Mouse (Mus musculus) spleen, postnatal 0 days (tissue): ENCODE data around the gene Gm21970. TPM values are rescaled to one million over a fixed set of nuclear protein-coding genes. Genes with fewer than 3 reads are reported as not detected.

Experiments
- polyA plus RNA-seq: library from polyadenylated mRNA; unstranded; fragments of >200 nt; fragmentation: Nextera tagmentation; extraction: Ambion mirVana; gene quantifications from 2 replicates; pipeline ENCODE4 v1.2.1, GENCODE M21; 2015

Gm21970 gene
- polyA plus RNA-seq = not detected in 2 replicates

DNA sequence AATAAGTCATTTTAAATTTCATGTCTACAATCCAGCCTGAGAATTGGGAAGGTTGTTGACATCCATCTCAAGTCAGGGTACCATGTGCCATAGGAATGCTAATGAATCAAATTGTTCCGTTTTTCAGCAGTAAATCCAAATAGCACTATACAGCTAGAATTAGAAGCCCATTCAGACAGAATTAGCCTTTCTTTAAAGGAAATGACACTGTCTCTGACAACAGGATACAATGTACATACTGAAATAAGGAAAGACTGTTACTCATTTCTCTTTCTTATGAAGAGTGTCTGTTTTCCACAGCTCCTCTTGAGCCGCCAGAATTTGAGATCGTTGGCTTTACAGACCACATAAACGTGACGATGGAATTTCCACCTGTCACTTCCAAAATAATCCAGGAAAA lies at the start of gene Gm21970:
Gm21970 (plus strand) TSS at position 301 of the 400 bp plus-strand sequence.

DNA sequence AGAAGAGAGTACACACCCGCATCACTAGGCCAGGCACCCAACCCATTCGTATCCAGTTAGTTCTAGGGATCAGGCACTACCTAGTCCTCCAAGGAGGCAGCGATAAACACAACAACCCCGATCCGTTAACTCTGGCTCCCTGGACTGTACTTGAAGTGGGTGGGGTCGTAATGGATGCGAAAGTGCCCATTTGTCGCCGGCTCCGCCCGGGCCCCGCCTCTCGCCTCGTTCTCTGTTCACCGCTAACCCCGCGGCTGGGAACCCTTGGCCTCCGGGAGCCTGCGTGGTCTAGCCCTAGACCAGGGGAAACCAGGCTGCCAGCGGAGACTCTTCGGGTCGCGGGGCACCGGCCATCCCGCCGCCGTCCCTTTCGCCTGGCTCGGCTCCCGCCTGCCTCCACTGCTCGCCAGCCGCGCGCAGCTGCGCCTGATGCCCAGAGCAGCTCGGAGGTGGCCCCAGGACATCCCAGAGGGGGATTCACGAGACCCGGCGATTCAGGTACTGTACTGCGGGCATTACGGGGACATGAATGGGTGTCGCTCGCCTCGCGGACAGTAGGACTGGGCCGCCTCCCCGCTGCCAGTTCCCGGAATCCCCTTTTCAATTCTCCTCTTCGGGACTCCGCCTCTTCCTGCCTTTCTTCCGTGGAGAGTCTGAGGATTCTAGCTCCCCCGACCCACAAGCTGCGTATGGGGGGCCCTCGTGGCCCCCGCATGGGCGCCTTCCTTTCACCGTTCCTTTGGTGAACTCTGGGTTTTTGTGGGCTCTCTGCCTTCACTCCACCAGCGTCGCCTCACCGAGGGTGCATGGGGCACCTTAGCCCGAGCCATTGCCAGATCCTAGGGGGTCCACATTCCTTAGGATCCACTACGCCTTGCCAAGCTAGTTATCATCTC lies 18.7 kb upstream of the Gm21970 start, which contains the start of gene Ifnar2:
Ifnar2 (plus strand) TSS at position 207 of the 896 bp plus-strand sequence.

DNA sequence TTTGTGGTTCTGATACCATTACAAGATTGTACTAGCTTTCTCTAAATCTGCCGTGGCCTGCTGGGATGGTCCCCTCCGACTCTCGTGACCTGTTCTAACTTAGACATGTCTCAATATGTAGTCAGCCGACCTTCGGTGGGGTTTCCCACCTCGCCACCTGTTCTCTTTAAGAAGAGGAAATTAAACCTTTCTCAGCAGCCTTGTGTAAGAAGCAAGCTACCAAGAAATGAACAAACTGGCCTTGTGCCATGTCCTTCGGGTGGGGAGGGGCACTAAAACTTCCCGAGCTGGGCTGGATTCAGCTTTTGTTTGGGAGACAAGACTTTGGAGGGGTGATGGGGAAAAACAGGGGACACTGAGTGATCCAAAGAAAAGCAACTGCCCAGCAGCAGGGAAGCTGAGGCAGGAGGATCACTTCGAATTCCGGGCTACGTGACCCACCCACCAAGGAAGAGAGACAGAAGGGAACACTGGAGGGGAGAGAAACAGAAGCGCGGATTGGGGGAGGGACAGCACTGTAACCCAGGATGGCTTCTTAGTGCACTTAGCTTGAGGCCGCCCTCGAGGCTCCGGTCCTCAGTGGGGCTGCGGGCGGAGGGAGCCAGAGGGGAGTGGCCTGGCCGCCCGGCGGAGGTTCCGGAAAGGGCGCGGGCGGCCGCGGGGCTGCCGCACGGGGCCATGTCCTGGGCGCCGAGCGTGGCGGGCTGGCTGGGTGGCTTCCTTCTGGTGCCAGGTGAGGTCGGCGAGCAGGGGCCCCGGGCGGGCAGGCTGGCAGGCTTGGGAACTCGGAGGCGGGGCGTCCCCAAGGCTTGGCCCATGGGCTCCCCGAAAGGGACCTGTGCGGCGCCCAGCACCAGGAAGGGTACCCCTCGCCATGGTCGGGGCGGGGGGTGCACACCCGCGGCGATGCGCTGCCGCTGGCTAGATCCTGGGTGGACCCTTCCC lies 14.4 kb downstream of the Gm21970 start, which contains the start of gene Il10rb:
Il10rb (plus strand) TSS at position 525 of the 945 bp plus-strand sequence.

Other genes with a start within 250 kb of the Gm21970 start
- not detected in 2 replicates for gene Olig2, start 166.3 kb upstream of the Gm21970 start, polyA plus RNA-seq
- 0.06 TPM in 1 of 2 replicates, not detected in the other for gene Olig1, start 121.9 kb upstream of the Gm21970 start, polyA plus RNA-seq
- gene Ifnar2, start 18.9 kb upstream of the Gm21970 start, polyA plus RNA-seq = 75.0 and 87.8 TPM in 2 replicates
- gene Il10rb, start 14.4 kb downstream of the Gm21970 start, polyA plus RNA-seq = 37.2 and 42.3 TPM in 2 replicates
- gene Ifnar1, start 93.5 kb downstream of the Gm21970 start, polyA plus RNA-seq = 20.7 and 25.3 TPM in 2 replicates
- gene Ifngr2, start 155.4 kb downstream of the Gm21970 start, polyA plus RNA-seq = 28.0 and 31.7 TPM in 2 replicates
- gene Tmem50b, start 206.1 kb downstream of the Gm21970 start, polyA plus RNA-seq = 16.6 and 21.8 TPM in 2 replicates
- gene Dnajc28, start 227.3 kb downstream of the Gm21970 start, polyA plus RNA-seq = 2.6 and 2.8 TPM in 2 replicates